Mouse (Mus musculus) heart, embryonic 14.5 days (tissue): ENCODE measurements around the gene Gm11214. TPM values are rescaled to one million over a fixed set of nuclear protein-coding genes. Genes with fewer than 3 reads are reported as not detected.

ENCODE experiments used
- ATAC-seq: fragments of 200-750 bp; cut with Nextera tagmentation; 2 replicates; pipeline ENCODE4 v1.8.0; 2017; ENCODE audit warnings: low read depth, moderate TSS enrichment; ENCODE audit not compliant: insufficient number of reproducible peaks, insufficient read depth, low FRiP score
- H3K27ac ChIP-seq, 2 experiments: fragments of 200-500 bp in 1 of 2; fragments of 300-500 bp in 1 of 2; sonication (generic) in 1 of 2; replicated peaks in 1 of 2; 2 replicates each; pipeline ENCODE4 v1.5.1; 2012 to 2014; ENCODE audit warnings: low read depth in 2 of 2, low read length in 2 of 2, control low read depth in 1 of 2, mild to moderate bottlenecking in 1 of 2, mixed read lengths in 1 of 2; ENCODE audit not compliant: control insufficient read depth in 1 of 2, insufficient read depth in 1 of 2
- H3K27me3 ChIP-seq: fragments of 300-500 bp; sonication (generic); 2 replicates; pipeline ENCODE4 v1.6.1; 2014; ENCODE audit warnings: mild to moderate bottlenecking, low read length, control low read depth; ENCODE audit not compliant: control insufficient read depth, insufficient read depth
- H3K36me3 ChIP-seq: fragments of 300-500 bp; sonication (generic); 2 replicates; pipeline ENCODE4 v1.6.1; 2014; ENCODE audit warnings: mild to moderate bottlenecking, control low read depth, low read length, mixed read lengths; ENCODE audit not compliant: control insufficient read depth, insufficient read depth
- H3K4me1 ChIP-seq, 2 experiments: fragments of 200-500 bp in 1 of 2; fragments of 300-500 bp in 1 of 2; sonication (generic) in 1 of 2; 2 replicates each; pipeline ENCODE4 v1.6.1; 2012 to 2014; ENCODE audit warnings: low read length in 2 of 2, control low read depth in 1 of 2, mixed read lengths in 1 of 2; ENCODE audit not compliant: control insufficient read depth in 2 of 2, insufficient read depth in 2 of 2
- H3K4me2 ChIP-seq: fragments of 300-500 bp; sonication (generic); 2 replicates; pipeline ENCODE4 v1.6.1; 2014; ENCODE audit warnings: mild to moderate bottlenecking, low read length
- H3K4me3 ChIP-seq, 2 experiments: fragments of 200-500 bp in 1 of 2; fragments of 300-500 bp in 1 of 2; sonication (generic) in 1 of 2; 2 replicates each; pipeline ENCODE4 v1.5.1; 2012 to 2014; ENCODE audit warnings: low read length in 2 of 2, mild to moderate bottlenecking in 2 of 2, control low read depth in 1 of 2, low read depth in 1 of 2, moderate library complexity in 1 of 2; ENCODE audit not compliant: control insufficient read depth in 1 of 2, insufficient read depth in 1 of 2
- H3K9ac ChIP-seq: fragments of 300-500 bp; sonication (generic); 2 replicates; pipeline ENCODE4 v1.6.1; 2014; ENCODE audit warnings: mild to moderate bottlenecking, low read length
- H3K9me3 ChIP-seq: fragments of 300-500 bp; sonication (generic); 2 replicates; pipeline ENCODE4 v1.6.1; 2016; ENCODE audit warnings: low read length, control low read depth; ENCODE audit not compliant: control insufficient read depth
- WGBS: fragments of 180-500 bp; shearing (Covaris S2); extraction: QIAGEN DNeasy Blood & Tissue Kit; methylation state at CpG from one replicate; pipeline ENCODE4 v1.1.7; 2014; 5-methylcytosine and 5-hydroxymethylcytosine counted together
- polyA plus RNA-seq: library from polyadenylated mRNA; unstranded; fragments of >200 nt; fragmentation: Nextera tagmentation; extraction: Ambion mirVana; gene quantifications from 2 replicates; pipeline ENCODE4 v1.2.1, GENCODE M21; 2014

The Gm11214 gene
- polyA plus RNA-seq, 1 experiment from 2014 or later, result not detected

DNA sequence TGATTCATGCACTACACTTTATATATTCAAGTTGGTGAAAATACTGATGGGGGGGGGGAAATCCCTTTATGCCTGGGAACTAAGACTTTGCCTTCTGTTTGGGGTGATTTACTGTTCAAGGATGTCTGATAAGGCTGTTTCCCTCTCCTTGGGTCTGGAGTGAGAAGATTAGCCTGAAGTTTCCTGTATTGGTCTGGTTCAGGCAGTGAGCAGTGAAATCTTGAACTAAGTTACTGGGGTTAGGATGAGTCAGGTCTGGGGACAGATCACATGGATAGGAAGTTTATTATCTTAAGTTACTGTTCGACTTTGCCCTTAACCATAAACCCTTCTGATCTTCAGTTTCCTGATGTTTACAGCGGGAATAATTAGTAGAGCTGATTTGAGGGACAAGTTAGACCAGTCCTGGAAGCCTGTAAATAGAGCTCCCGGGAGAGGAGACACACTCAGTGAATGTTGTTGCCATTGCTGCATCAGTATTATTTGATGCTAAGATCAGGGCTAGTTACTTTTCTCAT lies 37.6 kb downstream of the Gm11214 start:
- no peak for ATAC-seq
- no peak overlapping the region for H3K4me2 ChIP-seq
- no peak overlapping the region for H3K9ac ChIP-seq
- no peaks in the 10 kb centered on the region for H3K4me1 ChIP-seq
- no peaks in the 10 kb centered on the region for H3K9me3 ChIP-seq
- no peak overlapping the region for H3K4me3 ChIP-seq
- H3K27ac ChIP-seq, result no peak overlapping the region
- H3K27me3 ChIP-seq, result no peaks in the 10 kb centered on the region
- H3K36me3 ChIP-seq, result no peaks in the 10 kb centered on the region
- 49% methylated on average over 3 of the region's 3 CpGs for WGBS

DNA sequence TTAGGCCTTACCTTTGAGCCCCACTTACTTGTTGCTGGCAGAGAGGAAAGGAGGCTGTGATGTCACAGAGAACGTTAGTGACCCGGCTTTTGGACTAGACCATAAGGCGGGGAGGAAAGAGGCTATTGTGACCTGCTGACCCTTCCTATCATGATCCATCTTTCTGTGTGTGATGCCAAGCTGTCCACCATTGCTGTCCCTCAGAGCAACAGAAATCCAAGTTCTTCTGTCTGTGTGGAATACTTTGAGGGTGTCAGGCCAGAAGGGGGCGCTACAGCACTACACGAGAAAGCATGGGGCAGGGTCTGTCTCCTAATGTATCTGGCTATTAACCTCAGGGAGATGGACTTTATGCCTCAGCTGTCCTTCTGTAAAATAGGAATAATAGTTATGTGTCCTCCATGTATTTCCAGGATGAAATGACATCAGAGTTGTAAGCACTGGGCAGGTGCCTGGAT lies 40.8 kb downstream of the Gm11214 start, which contains the start of gene Tex48:
TSS of gene Tex48 (minus strand) at position 51 of the 458 bp plus-strand sequence.
- 57% methylated on average over 5 of the region's 5 CpGs for WGBS
- H3K27me3 ChIP-seq, result no peaks in the 10 kb centered on the region
- no peaks in the 10 kb centered on the region for H3K36me3 ChIP-seq
- no peaks in the 10 kb centered on the region for H3K9me3 ChIP-seq
- H3K9ac ChIP-seq, result no peak within 1 kb of the TSS
- H3K27ac ChIP-seq, result no peak within 1 kb of the TSS
- no peak within 1 kb of the TSS for H3K4me3 ChIP-seq
- H3K4me2 ChIP-seq, result no peak within 1 kb of the TSS
- no peak for ATAC-seq
- no peaks in the 10 kb centered on the region for H3K4me1 ChIP-seq

DNA sequence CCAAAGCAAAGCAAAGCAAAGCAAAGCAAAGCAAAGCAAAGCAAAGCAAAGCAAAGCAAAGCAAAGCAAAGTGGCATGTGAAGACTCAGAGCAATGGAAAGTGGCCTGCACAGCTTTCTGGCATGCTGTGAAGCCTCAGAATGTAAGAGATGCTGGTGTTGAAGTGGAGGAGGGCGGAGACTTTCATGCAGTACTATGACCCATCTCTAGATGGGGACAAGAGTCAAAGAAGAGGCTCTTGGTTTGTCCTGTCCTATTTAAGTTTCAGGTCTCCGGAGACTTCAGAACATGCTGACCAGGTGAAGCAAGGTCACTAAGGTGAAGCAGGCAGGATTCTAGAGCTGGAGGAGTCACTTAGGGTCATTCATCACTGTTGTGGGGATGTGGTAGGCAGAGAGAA lies 41.3 kb downstream of the Gm11214 start:
- Histone ChIP-seq H3K4me1 (no peaks in the 10 kb centered on the region), H3K4me2 (no peak overlapping the region), H3K36me3 (no peaks in the 10 kb centered on the region), H3K9me3 (no peaks in the 10 kb centered on the region), H3K27me3 (no peaks in the 10 kb centered on the region), H3K9ac (no peak overlapping the region), H3K27ac (no peak overlapping the region), H3K4me3 (no peak overlapping the region)
- ATAC-seq, result no peak
- WGBS, result 74% methylated on average over 2 of the region's 2 CpGs

Other genes with a start within 250 kb of the Gm11214 start
- gene Whrn, start 167.4 kb downstream of the Gm11214 start, polyA plus RNA-seq, result 2.1 and 3.1 TPM in 2 replicates
- gene Atp6v1g1, start 118.6 kb downstream of the Gm11214 start, polyA plus RNA-seq, result 213 and 216 TPM in 2 replicates
- 3.5 and 5.6 TPM in 2 replicates for gene Tmem268, start 104.6 kb downstream of the Gm11214 start, polyA plus RNA-seq
- gene Gm11213, start 58.1 kb downstream of the Gm11214 start, polyA plus RNA-seq, result not detected in 2 replicates
- not detected in 2 replicates for gene Tex48, start 41.0 kb downstream of the Gm11214 start, polyA plus RNA-seq
- not detected in 2 replicates for gene Tnfsf15, start 81.7 kb upstream of the Gm11214 start, polyA plus RNA-seq
- 0.05 and 0.13 TPM in 2 replicates for gene Tnfsf8, start 198.0 kb upstream of the Gm11214 start, polyA plus RNA-seq